Mouse (Mus musculus) intestine, embryonic 14.5 days (tissue): ENCODE results near the gene Emc3. TPM values are rescaled to one million over a fixed set of nuclear protein-coding genes. Genes with fewer than 3 reads are reported as not detected.

Experiments
- ATAC-seq: fragments of 200-750 bp; cut with Nextera tagmentation; replicated peaks from 2 replicates; pipeline ENCODE4 v1.8.0; 2017; ENCODE audit warnings: low read depth, moderate number of reproducible peaks, moderate TSS enrichment, moderate library complexity; ENCODE audit not compliant: low FRiP score, low TSS enrichment
- DNase-seq: peaks from one replicate; pipeline ENCODE4 v3.0.0-alpha.2; 2018; ENCODE audit warnings: low spot score
- H3K27ac ChIP-seq: fragments of 300-500 bp; sonication (generic); 2 replicates; pipeline ENCODE4 v1.5.1; 2014; ENCODE audit warnings: low read depth, mild to moderate bottlenecking, control low read depth
- H3K27me3 ChIP-seq: fragments of 300-500 bp; sonication (generic); replicated peaks from 2 replicates; pipeline ENCODE4 v1.6.1; 2014; ENCODE audit warnings: low read length, control low read depth; ENCODE audit not compliant: control insufficient read depth, insufficient read depth
- H3K36me3 ChIP-seq: fragments of 300-500 bp; sonication (generic); 2 replicates; pipeline ENCODE4 v1.6.1; 2014; ENCODE audit warnings: low read length, control low read depth; ENCODE audit not compliant: control insufficient read depth, insufficient read depth
- H3K4me1 ChIP-seq: fragments of 300-500 bp; sonication (generic); replicated peaks from 2 replicates; pipeline ENCODE4 v1.6.1; 2014; ENCODE audit warnings: low read length, control low read depth, mixed read lengths; ENCODE audit not compliant: control insufficient read depth, insufficient read depth
- H3K4me2 ChIP-seq: fragments of 300-500 bp; sonication (generic); 2 replicates; pipeline ENCODE4 v1.6.1; 2014; ENCODE audit warnings: low read length
- H3K4me3 ChIP-seq: fragments of 300-500 bp; sonication (generic); 2 replicates; pipeline ENCODE4 v1.5.1; 2014; ENCODE audit warnings: low read depth, low read length, control low read depth, mixed read lengths
- H3K9ac ChIP-seq: fragments of 300-500 bp; sonication (generic); 2 replicates; pipeline ENCODE4 v1.6.1; 2014; ENCODE audit warnings: mild to moderate bottlenecking, low read length
- H3K9me3 ChIP-seq: fragments of 300-500 bp; sonication (generic); 2 replicates; pipeline ENCODE4 v1.6.1; 2016; ENCODE audit warnings: low read length, control low read depth; ENCODE audit not compliant: control insufficient read depth
- WGBS: fragments of 180-500 bp; shearing (Covaris S2); extraction: QIAGEN DNeasy Blood & Tissue Kit; methylation state at CpG from one replicate; pipeline ENCODE4 v1.1.7; 2014; 5-methylcytosine and 5-hydroxymethylcytosine counted together
- polyA plus RNA-seq: library from polyadenylated mRNA; unstranded; fragments of >200 nt; fragmentation: Nextera tagmentation; extraction: Ambion mirVana; gene quantifications from 2 replicates; pipeline ENCODE4 v1.2.1, GENCODE M21; 2014

Emc3 gene
- polyA plus RNA-seq, result 84.7 and 89.7 TPM in 2 replicates

DNA sequence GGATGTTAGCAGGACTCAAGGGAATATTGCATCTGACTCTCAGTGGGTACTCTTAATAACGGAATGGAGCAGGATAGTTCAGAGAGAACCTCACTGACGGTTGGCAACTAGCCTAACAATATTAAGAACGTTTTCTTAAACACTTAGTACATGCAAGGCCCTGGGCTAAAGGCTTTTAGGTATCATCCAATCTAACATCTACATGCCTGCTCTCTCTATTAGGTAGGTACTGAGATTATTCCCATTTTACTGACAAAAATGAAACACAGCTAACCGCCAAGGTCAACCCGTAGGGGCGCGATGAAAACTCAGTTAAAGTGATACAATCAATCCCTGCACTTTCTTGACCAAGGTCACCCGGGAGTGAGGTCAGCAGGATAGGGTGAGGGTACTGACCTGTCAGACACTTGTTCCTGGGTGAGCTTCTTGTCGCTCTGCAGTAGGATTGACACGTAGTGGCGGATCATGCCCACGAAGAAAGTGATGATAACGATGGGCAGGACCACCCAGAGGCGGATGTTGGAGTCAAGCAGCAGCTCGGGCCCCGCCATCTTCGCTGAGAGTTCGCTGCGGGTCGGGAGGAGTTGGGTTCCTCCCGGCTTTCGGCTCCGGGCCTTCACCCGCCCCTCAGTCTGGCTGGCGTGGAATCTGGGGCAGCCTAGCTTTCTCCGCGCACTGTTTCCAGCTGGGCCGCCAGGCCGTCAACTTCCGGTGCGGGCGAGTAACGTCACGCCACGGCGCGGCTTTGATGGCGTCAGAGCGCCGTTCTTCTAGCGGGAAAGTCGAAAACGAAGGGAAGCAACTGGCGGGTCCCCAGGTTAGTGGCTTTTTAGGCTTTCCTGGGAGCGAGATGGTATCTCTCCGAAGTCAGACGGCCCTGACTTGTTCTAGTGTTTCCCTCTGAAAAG is at the start of gene Emc3, which contains the start of gene Fancd2:
Gene Emc3 (minus strand): TSS at position 721 of the 908 bp plus-strand sequence.
Gene Fancd2 (plus strand): TSS at position 751 of the 908 bp plus-strand sequence.
- peak; percentile 92 for ATAC-seq
- H3K4me2 ChIP-seq, result peak within 1 kb of the TSS; percentile 56
- no peaks in the 10 kb centered on the region for H3K9me3 ChIP-seq
- H3K27ac ChIP-seq, result peak within 1 kb of the TSS; percentile 71; the same call in 1 of the 2 replicates
- H3K9ac ChIP-seq, result peak within 1 kb of the TSS; percentile 83
- DNase-seq, result peak; percentile 100
- 1% methylated on average over 47 of the region's 47 CpGs for WGBS
- H3K36me3 ChIP-seq, result peaks cover 20% of the 10 kb centered on the region
- H3K27me3 ChIP-seq, result no peaks in the 10 kb centered on the region
- H3K4me1 ChIP-seq, result peaks cover 9% of the 10 kb centered on the region; the same call in 1 of the 2 replicates
- peak within 1 kb of the TSS; percentile 98 for H3K4me3 ChIP-seq

DNA sequence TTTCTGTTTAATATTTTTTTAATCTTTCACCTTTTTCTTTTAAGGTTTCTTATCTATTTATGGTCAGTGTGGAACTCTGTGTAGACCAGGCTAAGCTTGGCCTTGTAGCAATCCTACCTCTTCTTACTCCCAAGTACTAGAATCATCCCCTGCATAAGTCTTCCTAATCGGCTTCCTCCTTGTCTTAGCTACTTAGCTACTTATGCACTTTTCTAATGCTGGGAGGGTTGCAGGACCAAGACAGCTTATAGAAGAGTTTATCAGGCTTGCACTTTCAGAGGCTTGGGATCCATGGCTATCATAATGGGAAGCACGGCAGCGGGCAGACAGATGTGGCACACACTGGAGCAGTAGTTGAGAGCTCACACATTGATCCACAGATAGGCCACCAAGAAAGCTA is 47.9 kb upstream of the Emc3 start:
- no peak overlapping the region for H3K27ac ChIP-seq
- H3K9me3 ChIP-seq, result no peaks in the 10 kb centered on the region
- no peak for ATAC-seq
- H3K4me1 ChIP-seq, result no peaks in the 10 kb centered on the region
- peaks cover 19% of the 10 kb centered on the region; the same call in 1 of the 2 replicates for H3K36me3 ChIP-seq
- no peak for DNase-seq
- WGBS, result 97% methylated on average over 3 of the region's 3 CpGs
- no peak overlapping the region for H3K4me2 ChIP-seq
- H3K4me3 ChIP-seq, result no peak overlapping the region
- H3K27me3 ChIP-seq, result no peaks in the 10 kb centered on the region
- no peak overlapping the region for H3K9ac ChIP-seq

DNA sequence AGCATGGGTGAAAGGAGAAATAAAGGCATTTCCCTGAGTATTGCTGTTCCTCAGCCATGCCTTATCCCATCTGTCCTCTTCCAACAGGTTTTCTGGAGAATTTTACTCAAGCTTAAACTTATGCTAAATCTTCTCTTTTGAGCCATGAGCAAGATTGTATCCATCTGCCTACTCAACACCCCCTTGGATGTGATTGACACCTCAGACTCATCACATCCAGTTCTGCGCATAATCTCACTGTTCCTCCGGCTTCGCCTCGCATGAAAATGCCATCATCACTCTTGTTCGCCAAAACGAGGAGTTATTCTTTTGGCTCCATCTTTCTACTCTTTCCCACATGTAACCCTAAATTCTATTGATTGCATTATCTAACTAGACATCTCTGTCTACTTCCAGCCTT is 44.6 kb upstream of the Emc3 start:
- Histone ChIP-seq H3K27me3 (no peaks in the 10 kb centered on the region), H3K4me2 (no peak overlapping the region), H3K9me3 (no peaks in the 10 kb centered on the region), H3K27ac (no peak overlapping the region), H3K9ac (no peak overlapping the region), H3K36me3 (peaks cover 25% of the 10 kb centered on the region), H3K4me1 (no peaks in the 10 kb centered on the region), H3K4me3 (no peak overlapping the region)
- ATAC-seq, result no peak
- no peak for DNase-seq
- 94% methylated on average over 6 of the region's 6 CpGs for WGBS

DNA sequence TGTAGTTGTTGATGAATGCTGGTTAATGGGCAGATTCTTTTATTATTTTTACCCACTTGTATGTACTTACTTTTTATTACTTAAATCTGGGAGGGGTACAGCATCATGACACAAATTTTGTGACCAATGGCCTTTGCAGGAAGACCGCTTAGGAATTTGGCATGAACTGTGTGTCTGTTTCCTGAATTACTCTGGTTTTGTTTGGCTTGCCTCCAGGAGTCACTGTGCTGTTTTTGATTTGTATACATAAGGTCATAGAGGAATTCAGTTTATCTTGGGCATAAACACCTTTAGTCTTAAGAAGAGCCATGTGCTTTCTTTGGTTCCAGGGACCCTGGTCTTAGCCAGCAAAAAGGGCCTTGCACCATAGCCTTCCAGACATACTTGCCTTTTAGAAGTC is 33.1 kb upstream of the Emc3 start:
- no peaks in the 10 kb centered on the region for H3K27me3 ChIP-seq

DNA sequence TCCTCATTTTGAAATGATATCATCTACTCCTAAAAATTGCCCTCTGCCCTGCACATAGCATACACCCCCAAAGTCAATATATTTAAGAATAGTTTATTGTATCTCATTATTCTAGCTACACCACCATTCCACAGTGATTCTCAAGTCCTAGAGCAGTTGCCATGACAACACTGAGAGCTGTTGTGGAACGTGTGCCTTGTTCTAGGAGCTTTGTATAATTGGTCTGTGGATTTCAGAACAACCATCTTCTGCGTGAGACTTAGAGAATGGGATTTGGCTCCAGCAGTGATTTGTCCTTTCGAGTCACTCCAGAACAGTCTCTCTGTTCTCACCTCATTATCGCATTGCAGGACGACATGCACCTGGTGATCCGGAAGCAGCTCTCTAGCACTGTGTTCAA is 28.3 kb upstream of the Emc3 start:
- Histone ChIP-seq H3K9me3 (no peaks in the 10 kb centered on the region), H3K9ac (no peak overlapping the region), H3K27ac (no peak overlapping the region), H3K4me3 (no peak overlapping the region), H3K36me3 (0 out of 2 replicates have a peak, but pooled peaks cover 6% of the 10 kb centered on the region), H3K27me3 (no peaks in the 10 kb centered on the region), H3K4me2 (no peak overlapping the region), H3K4me1 (no peaks in the 10 kb centered on the region)
- WGBS, result 85% methylated on average over 6 of the region's 6 CpGs
- DNase-seq (no peak), ATAC-seq (no peak)

More for the DNA sequence above, 33.1 kb upstream of the Emc3 start:
- Histone ChIP-seq H3K36me3 (peaks cover 27% of the 10 kb centered on the region; the same call in 1 of the 2 replicates), H3K4me2 (no peak overlapping the region), H3K9me3 (no peaks in the 10 kb centered on the region), H3K27ac (no peak overlapping the region), H3K4me1 (no peaks in the 10 kb centered on the region), H3K4me3 (no peak overlapping the region), H3K9ac (no peak overlapping the region)
- DNase-seq (no peak), ATAC-seq (no peak)
- 32% methylated on average over 1 of the region's 1 CpGs for WGBS

DNA sequence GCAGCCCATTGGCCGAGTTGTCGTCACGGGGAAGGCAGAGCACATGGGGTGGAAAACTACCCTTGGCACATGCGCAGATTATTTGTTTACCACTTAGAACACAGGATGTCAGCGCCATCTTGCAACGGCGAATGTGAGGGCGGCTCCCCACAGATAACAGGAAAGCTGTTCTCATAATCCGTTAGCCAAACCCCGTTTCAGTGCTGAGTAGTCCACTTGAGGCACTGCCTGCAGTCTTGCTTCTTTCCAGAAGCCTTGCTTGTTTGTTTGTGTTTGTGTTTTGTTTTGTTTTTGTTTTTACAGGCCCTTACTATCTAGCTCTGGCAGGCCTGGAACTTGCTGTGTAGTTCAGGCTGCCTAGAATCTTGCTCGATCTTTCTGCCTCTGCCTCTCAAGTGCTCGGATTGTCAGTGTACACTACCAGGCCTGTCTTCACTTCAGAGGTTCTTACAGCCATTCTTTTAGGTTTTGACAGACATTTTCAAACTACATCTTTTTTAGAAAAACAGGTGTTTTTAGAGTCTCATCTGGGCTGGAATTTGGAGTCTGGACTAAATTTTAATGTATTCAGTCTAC is 12.5 kb upstream of the Emc3 start:
- Histone ChIP-seq H3K9ac (no peak overlapping the region), H3K36me3 (no peaks in the 10 kb centered on the region), H3K9me3 (no peaks in the 10 kb centered on the region), H3K4me1 (no peaks in the 10 kb centered on the region), H3K27me3 (no peaks in the 10 kb centered on the region), H3K4me3 (no peak overlapping the region), H3K27ac (no peak overlapping the region), H3K4me2 (no peak overlapping the region)
- ATAC-seq (no peak), DNase-seq (no peak)
- WGBS, result 94% methylated on average over 8 of the region's 12 CpGs

DNA sequence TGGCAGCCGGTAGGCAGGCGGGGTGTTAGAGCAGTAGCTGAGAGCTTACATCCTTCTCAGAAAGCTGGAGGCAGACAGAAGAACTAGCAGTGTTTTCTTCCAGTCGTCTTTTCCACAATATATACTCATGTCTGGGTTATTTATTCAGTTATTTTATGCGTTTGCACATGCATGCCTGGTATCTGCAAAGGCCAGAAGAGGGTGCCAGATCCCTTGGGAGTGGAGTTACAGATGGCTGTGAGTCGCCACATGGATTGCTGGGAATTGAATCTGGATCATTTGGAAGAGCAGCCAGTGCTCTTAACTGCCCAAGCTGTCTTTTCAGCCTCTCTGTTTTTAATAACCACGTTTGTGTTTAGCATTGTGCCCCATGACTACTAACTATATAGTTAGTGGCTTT is 10.2 kb upstream of the Emc3 start:
- Histone ChIP-seq H3K9me3 (no peaks in the 10 kb centered on the region), H3K27ac (no peak overlapping the region), H3K4me1 (no peaks in the 10 kb centered on the region), H3K36me3 (peaks cover 11% of the 10 kb centered on the region; the same call in 1 of the 2 replicates), H3K4me3 (no peak overlapping the region), H3K4me2 (no peak overlapping the region), H3K9ac (no peak overlapping the region), H3K27me3 (no peaks in the 10 kb centered on the region)
- no peak for ATAC-seq
- WGBS, result 82% methylated on average over 6 of the region's 6 CpGs
- no peak for DNase-seq

DNA sequence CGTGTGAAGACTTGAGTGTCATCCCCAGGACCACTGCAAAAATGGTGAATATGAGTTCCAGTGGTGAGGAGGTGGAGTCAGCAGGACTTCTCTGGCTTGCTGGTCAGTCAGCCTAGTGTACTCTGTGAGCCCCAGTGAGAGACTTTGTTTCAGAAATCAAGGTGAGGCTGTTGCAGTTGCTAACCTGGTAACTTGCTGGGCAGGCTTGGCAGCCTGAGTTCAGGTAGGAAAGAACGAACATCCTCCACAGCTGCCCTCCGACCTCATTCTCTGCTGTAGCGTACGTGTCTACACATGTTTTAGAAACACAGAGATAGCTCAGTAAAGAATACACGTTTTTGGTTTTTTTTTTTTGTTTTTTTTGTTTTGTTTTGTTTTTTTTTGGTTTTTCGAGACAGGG is 3.4 kb upstream of the Emc3 start:
- H3K9me3 ChIP-seq, result no peaks in the 10 kb centered on the region
- H3K36me3 ChIP-seq, result peaks cover 28% of the 10 kb centered on the region
- H3K27me3 ChIP-seq, result no peaks in the 10 kb centered on the region
- DNase-seq (no peak), ATAC-seq (no peak)
- H3K27ac ChIP-seq, result no peak overlapping the region
- no peak overlapping the region for H3K4me2 ChIP-seq
- 87% methylated on average over 7 of the region's 7 CpGs for WGBS
- H3K9ac ChIP-seq, result no peak overlapping the region
- no peak overlapping the region for H3K4me3 ChIP-seq
- peaks cover 4% of the 10 kb centered on the region; the same call in 1 of the 2 replicates for H3K4me1 ChIP-seq
